Mouse (Mus musculus) embryonic facial prominence, embryonic 12.5 days (tissue): Measurements from ENCODE around the gene Pdgfd. TPM values are rescaled to one million over a fixed set of nuclear protein-coding genes. Genes with fewer than 3 reads are reported as not detected.

Experiments used
- ATAC-seq: fragments of 200-750 bp; cut with Nextera tagmentation; 2 replicates; pipeline ENCODE4 v1.8.0; 2017; ENCODE audit not compliant: insufficient number of reproducible peaks, insufficient read depth, low FRiP score, low TSS enrichment
- H3K27ac ChIP-seq: fragments of 300-500 bp; sonication (generic); 2 replicates; pipeline ENCODE4 v1.5.1; 2016; ENCODE audit warnings: mild to moderate bottlenecking
- H3K27me3 ChIP-seq: fragments of 300-500 bp; sonication (generic); 2 replicates; pipeline ENCODE4 v1.6.1; 2016; ENCODE audit warnings: mild to moderate bottlenecking, moderate library complexity
- H3K36me3 ChIP-seq: fragments of 300-500 bp; sonication (generic); 2 replicates; pipeline ENCODE4 v1.6.1; 2016; ENCODE audit warnings: mild to moderate bottlenecking
- H3K4me1 ChIP-seq: fragments of 300-500 bp; sonication (generic); 2 replicates; pipeline ENCODE4 v1.6.1; 2016
- H3K4me2 ChIP-seq: fragments of 300-500 bp; sonication (generic); replicated peaks from 2 replicates; pipeline ENCODE4 v1.6.1; 2016; ENCODE audit warnings: mild to moderate bottlenecking, moderate library complexity
- H3K4me3 ChIP-seq: fragments of 300-500 bp; sonication (generic); 2 replicates; pipeline ENCODE4 v1.5.1; 2016; ENCODE audit warnings: mild to moderate bottlenecking
- H3K9ac ChIP-seq: fragments of 300-500 bp; sonication (generic); 2 replicates; pipeline ENCODE4 v1.6.1; 2016; ENCODE audit warnings: mild to moderate bottlenecking, moderate library complexity
- H3K9me3 ChIP-seq: fragments of 300-500 bp; sonication (generic); 2 replicates; pipeline ENCODE4 v1.6.1; 2016; ENCODE audit warnings: mild to moderate bottlenecking, moderate library complexity
- WGBS: fragments of 180-500 bp; shearing (Covaris S2); methylation state at CpG from one replicate; pipeline ENCODE4 v1.1.7; 2016; 5-methylcytosine and 5-hydroxymethylcytosine counted together
- polyA plus RNA-seq: library from polyadenylated mRNA; unstranded; fragments of >200 nt; fragmentation: Nextera tagmentation; extraction: Ambion mirVana; gene quantifications from 2 replicates; pipeline ENCODE4 v1.2.1, GENCODE M21; 2016

Pdgfd gene
- polyA plus RNA-seq, 1 experiment from 2014 or later: 8.1 TPM

DNA sequence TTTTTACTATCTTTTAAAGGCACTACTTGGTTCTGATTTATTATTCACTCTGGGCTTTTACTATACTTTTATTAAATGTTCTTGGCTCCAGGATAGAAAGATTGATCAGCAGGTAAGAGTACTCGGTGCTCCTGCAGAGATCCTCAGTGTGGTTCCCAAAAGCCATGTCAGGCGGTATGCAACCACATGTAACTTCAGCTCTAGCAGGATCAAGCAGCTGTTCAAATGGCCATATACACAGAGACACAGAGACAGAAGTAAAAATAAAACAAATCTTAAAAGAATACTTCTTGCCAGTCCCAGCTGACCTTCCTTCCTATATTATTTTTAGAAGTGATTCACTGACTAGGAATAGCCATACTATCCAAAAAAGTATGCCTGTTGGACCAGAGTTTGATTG is 157.0 kb downstream of the Pdgfd start:
- Histone ChIP-seq H3K9me3 (no peaks in the 10 kb centered on the region), H3K4me2 (no peak overlapping the region), H3K36me3 (no peaks in the 10 kb centered on the region), H3K4me3 (no peak overlapping the region), H3K9ac (no peak overlapping the region), H3K4me1 (no peaks in the 10 kb centered on the region), H3K27me3 (no peaks in the 10 kb centered on the region), H3K27ac (no peak overlapping the region)
- WGBS: 86% methylated on average over 2 of the region's 2 CpGs
- ATAC-seq: no peak

DNA sequence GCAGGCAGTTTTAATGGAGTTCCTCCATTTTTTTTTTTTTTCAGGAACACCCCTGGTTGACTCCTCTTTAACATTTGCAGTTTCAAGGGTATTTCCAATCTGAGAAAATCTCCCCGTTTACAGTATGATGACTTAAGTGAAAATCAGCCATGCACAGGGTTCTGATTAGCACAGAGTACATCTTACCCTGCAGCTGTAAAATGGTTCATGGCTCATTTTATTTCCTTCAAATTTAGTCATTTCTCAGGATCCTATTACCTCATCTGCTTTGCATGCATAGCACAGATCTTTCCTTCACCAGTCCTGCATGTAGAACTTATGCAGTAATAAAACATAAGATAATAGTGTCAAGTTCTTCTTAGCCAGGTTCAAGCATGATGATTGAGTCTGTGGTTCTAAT is 165.1 kb downstream of the Pdgfd start:
- no peaks in the 10 kb centered on the region for H3K4me1 ChIP-seq
- no peaks in the 10 kb centered on the region for H3K36me3 ChIP-seq
- no peak overlapping the region for H3K9ac ChIP-seq
- no peak overlapping the region for H3K4me3 ChIP-seq
- WGBS: 51% methylated on average over 1 of the region's 1 CpGs
- H3K27me3 ChIP-seq: no peaks in the 10 kb centered on the region
- ATAC-seq: peak; percentile 35; the same call in 1 of the 2 replicates
- no peaks in the 10 kb centered on the region for H3K9me3 ChIP-seq
- no peak overlapping the region for H3K4me2 ChIP-seq
- no peak overlapping the region for H3K27ac ChIP-seq

DNA sequence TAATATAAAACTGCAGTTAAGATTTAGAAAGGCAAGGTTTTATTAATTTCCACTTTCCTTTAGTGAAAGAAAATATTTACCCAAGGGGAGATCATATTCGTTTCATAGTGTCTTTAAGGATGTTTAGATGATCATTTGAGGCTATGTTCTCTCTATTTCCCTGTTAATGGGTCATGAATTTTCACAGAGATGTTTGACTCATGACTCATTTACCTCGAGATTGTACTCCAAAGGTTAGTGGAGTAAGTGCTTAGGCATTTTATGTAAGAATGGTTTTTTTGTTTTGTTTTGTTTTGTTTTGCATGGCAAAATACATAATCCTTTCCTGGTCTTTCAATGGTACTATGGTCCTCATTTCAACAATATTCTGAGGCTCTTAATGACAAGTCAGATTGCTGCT is 167.9 kb downstream of the Pdgfd start:
- Histone ChIP-seq H3K27me3 (no peaks in the 10 kb centered on the region), H3K36me3 (no peaks in the 10 kb centered on the region), H3K4me3 (no peak overlapping the region), H3K4me2 (no peak overlapping the region), H3K9me3 (no peaks in the 10 kb centered on the region), H3K27ac (no peak overlapping the region), H3K9ac (no peak overlapping the region), H3K4me1 (no peaks in the 10 kb centered on the region)
- no peak for ATAC-seq
- 56% methylated on average over 2 of the region's 2 CpGs for WGBS

GRCm38 (mm10) chr9:6337891-6338290 is 169.5 kb downstream of the Pdgfd start:
- Histone ChIP-seq H3K4me2 (no peak overlapping the region), H3K27me3 (no peaks in the 10 kb centered on the region), H3K9ac (no peak overlapping the region), H3K9me3 (no peaks in the 10 kb centered on the region), H3K4me1 (no peaks in the 10 kb centered on the region), H3K4me3 (no peak overlapping the region), H3K27ac (no peak overlapping the region), H3K36me3 (no peaks in the 10 kb centered on the region)
- no peak for ATAC-seq
- WGBS: 90% methylated on average over 2 of the region's 2 CpGs

GRCm38 (mm10) chr9:6338344-6338743 is 170.0 kb downstream of the Pdgfd start:
- Histone ChIP-seq H3K4me3 (no peak overlapping the region), H3K9me3 (no peaks in the 10 kb centered on the region), H3K27ac (no peak overlapping the region), H3K36me3 (no peaks in the 10 kb centered on the region), H3K4me2 (no peak overlapping the region), H3K4me1 (no peaks in the 10 kb centered on the region), H3K27me3 (no peaks in the 10 kb centered on the region), H3K9ac (no peak overlapping the region)
- ATAC-seq: no peak
- 90% methylated on average over 3 of the region's 3 CpGs for WGBS

GRCm38 (mm10) chr9:6339394-6339793 is 171.0 kb downstream of the Pdgfd start:
- no peak overlapping the region for H3K4me3 ChIP-seq
- H3K27me3 ChIP-seq: no peaks in the 10 kb centered on the region
- H3K4me1 ChIP-seq: peaks cover 1% of the 10 kb centered on the region; the same call in 1 of the 2 replicates
- no peak overlapping the region for H3K27ac ChIP-seq
- no peaks in the 10 kb centered on the region for H3K9me3 ChIP-seq
- H3K9ac ChIP-seq: no peak overlapping the region
- H3K4me2 ChIP-seq: no peak overlapping the region
- WGBS: 95% methylated on average over 1 of the region's 1 CpGs
- no peak for ATAC-seq
- no peaks in the 10 kb centered on the region for H3K36me3 ChIP-seq

- Histone ChIP-seq H3K9ac (no peak overlapping the region), H3K27ac (no peak overlapping the region), H3K4me2 (no peak overlapping the region), H3K27me3 (no peaks in the 10 kb centered on the region), H3K36me3 (no peaks in the 10 kb centered on the region), H3K4me3 (no peak overlapping the region), H3K4me1 (peaks cover 4% of the 10 kb centered on the region; the same call in 1 of the 2 replicates), H3K9me3 (no peaks in the 10 kb centered on the region)
- no peak for ATAC-seq
Measured at GRCm38 (mm10) chr9:6340750-6341149, 172.4 kb downstream of the Pdgfd start.

GRCm38 (mm10) chr9:6342854-6343253 is 174.5 kb downstream of the Pdgfd start:
- no peak for ATAC-seq
- Histone ChIP-seq H3K9me3 (no peaks in the 10 kb centered on the region), H3K9ac (no peak overlapping the region), H3K4me1 (peaks cover 4% of the 10 kb centered on the region; the same call in 1 of the 2 replicates), H3K27me3 (no peaks in the 10 kb centered on the region), H3K4me2 (no peak overlapping the region), H3K27ac (no peak overlapping the region), H3K4me3 (no peak overlapping the region), H3K36me3 (no peaks in the 10 kb centered on the region)
- 88% methylated on average over 10 of the region's 10 CpGs for WGBS

- Histone ChIP-seq H3K9me3 (no peaks in the 10 kb centered on the region), H3K4me3 (no peak overlapping the region), H3K27me3 (no peaks in the 10 kb centered on the region), H3K27ac (no peak overlapping the region; the same call in 1 of the 2 replicates), H3K36me3 (no peaks in the 10 kb centered on the region), H3K4me2 (no peak overlapping the region), H3K9ac (no peak overlapping the region), H3K4me1 (peaks cover 4% of the 10 kb centered on the region; the same call in 1 of the 2 replicates)
- ATAC-seq: no peak
- WGBS: 23% methylated on average over 2 of the region's 2 CpGs
Measured at GRCm38 (mm10) chr9:6344514-6344913, 176.1 kb downstream of the Pdgfd start.

DNA sequence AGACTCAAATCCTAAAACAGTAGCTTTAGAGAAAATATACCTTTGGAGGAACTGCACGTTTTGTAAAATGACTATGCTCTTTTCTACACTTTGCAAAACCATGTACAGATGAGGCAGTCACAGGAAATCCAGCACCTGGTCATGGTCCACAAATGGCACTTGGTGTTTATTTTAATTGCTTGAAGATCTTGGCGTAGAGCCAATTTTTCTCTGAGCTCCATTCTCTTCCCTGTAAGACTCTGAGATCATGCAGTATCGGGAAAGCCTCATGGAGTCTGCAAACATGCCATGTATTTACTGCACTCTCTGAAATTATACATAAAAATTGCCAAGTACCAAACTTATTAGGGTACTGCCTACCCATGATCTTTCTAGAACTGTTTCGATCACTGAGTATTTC is 176.5 kb downstream of the Pdgfd start:
- Histone ChIP-seq H3K4me1 (peaks cover 4% of the 10 kb centered on the region; the same call in 1 of the 2 replicates), H3K36me3 (no peaks in the 10 kb centered on the region), H3K9ac (no peak overlapping the region), H3K9me3 (no peaks in the 10 kb centered on the region), H3K27me3 (no peaks in the 10 kb centered on the region), H3K4me2 (no peak overlapping the region), H3K27ac (no peak overlapping the region; the same call in 1 of the 2 replicates), H3K4me3 (no peak overlapping the region)
- 61% methylated on average over 4 of the region's 4 CpGs for WGBS
- 0 out of 2 replicates have a peak, but pooled peaks have one; percentile 72 for ATAC-seq

DNA sequence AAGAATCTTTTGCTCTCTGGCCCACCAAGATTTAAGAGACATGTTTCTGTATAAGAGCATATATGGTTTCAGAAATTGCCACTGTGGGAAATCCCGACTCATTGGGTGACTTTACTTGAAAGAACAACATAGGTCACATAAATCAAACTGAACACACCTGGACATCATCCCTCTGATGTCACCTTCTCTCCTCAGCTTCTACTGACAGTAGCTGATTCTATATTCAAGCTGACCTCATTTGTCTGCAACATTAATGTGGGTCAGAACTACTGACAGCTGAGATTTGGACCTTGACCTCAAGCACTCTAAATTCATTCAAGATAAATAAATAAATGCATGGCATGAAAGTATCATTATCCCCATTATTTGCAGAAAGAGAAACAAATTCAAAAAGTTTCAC is 177.0 kb downstream of the Pdgfd start:
- Histone ChIP-seq H3K27me3 (no peaks in the 10 kb centered on the region), H3K9me3 (no peaks in the 10 kb centered on the region), H3K4me1 (peaks cover 4% of the 10 kb centered on the region; the same call in 1 of the 2 replicates), H3K9ac (no peak overlapping the region), H3K36me3 (no peaks in the 10 kb centered on the region), H3K27ac (no peak overlapping the region), H3K4me2 (no peak overlapping the region), H3K4me3 (no peak overlapping the region)
- no peak for ATAC-seq
- WGBS: 38% methylated on average over 1 of the region's 1 CpGs

- no peaks in the 10 kb centered on the region for H3K9me3 ChIP-seq
- H3K27ac ChIP-seq: no peak overlapping the region
- H3K4me3 ChIP-seq: no peak overlapping the region
- no peaks in the 10 kb centered on the region for H3K4me1 ChIP-seq
- no peak overlapping the region for H3K4me2 ChIP-seq
- ATAC-seq: no peak
- 77% methylated on average over 1 of the region's 1 CpGs for WGBS
- no peaks in the 10 kb centered on the region for H3K27me3 ChIP-seq
- no peak overlapping the region for H3K9ac ChIP-seq
- H3K36me3 ChIP-seq: no peaks in the 10 kb centered on the region
Measured at GRCm38 (mm10) chr9:6353257-6353960, 185.0 kb downstream of the Pdgfd start.
